Mouse (Mus musculus) neutrophil, adult 5-6 weeks (primary cell): ENCODE measurements around the gene Col17a1. TPM values are rescaled to one million over a fixed set of nuclear protein-coding genes. Genes with fewer than 3 reads are reported as not detected.

Experiments used
- ATAC-seq: fragments of 151-379, 151-347 bp; 2 replicates; pipeline ENCODE4 v1.8.0; 2017; ENCODE audit warnings: mild to moderate bottlenecking, moderate TSS enrichment; ENCODE audit not compliant: insufficient number of reproducible peaks, poor library complexity, low FRiP score, severe bottlenecking; ENCODE audit errors: extremely low read depth
- total RNA-seq: library from RNA; stranded (forward); fragments of 200-1000 nt; gene quantifications from 2 replicates; pipeline ENCODE4 v1.2.3, GENCODE M21; 2017

Gene Col17a1
- total RNA-seq, 1 experiment from 2014 or later = not detected

DNA sequence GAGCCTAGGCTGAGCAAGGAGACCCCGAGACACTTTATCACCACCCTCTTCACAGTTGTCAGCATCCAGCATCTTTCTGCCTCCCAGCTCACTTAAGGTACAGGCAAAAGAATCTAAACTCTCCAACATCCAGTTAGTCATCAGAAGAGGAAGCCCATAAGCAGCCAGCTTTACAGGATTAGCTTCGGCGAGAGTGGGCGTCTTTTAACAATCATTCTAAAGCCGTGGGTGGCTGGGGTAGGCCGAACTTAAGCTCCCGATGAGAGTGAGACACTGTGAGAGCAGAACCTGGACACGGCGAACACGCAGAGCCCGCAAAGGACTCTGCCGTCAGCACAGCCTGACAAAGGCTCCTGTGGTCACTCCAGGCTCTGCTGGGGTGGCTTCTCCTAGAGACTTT lies 13.2 kb downstream of the Col17a1 start:
- no peak for ATAC-seq

DNA sequence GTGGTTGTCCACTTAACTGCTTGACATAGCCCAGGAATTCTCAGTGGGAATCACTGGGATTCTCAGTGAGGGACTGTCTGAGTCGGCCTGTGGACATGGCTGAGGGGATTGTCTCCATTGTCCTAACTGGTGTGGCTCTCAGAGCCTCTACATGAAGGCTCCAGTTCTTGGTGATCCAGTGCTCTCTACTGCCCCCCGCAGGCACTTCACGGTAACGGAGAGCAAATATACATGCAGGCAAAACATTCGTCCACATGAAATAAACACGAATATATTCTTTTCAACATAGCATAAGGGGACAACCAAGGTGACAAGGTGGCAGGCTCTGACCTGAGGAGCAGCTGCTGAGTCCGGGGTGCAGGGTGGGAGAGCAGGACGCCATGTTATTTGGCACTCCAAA lies 17.5 kb downstream of the Col17a1 start:
- peak; percentile 24; the same call in 1 of the 2 replicates for ATAC-seq

DNA sequence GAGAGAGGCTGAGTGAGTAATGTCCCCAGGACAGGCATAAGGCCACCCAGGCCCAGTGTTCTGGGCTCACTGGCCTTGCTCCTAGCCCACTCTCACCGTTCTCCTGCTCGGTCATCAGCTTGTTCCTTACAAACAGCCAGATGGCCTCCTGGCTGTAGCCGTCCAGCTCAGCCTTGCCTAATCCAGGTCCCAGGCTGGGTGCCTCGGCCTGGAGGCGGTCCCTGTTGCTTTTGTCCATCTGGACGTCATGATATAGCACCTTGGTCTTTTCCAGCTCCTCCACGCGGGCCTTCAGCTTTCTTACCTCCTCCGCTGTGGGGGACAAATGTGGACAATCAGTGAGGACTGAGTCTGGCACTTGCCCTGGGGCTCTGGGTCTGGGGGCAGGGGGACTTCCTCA lies 23.5 kb downstream of the Col17a1 start:
- no peak for ATAC-seq

DNA sequence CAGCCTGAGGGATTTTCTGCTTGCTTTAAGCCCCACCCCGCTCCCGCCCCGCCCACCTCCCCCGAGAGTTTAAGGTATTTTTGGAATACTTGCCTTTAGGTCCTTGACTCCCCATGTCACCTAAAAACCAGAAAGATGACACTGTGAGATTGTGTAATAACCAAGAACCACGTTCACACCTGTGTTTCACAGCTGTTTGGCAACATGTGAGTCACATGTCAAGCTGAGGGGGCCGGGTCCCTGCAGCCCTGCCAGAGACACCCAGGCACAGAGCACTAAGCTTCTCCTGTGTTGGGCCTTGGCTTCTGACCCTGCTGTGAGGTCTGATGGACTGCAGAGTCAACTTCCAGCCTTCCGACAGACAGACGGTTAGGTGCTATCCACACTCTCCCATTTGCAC lies 24.3 kb downstream of the Col17a1 start:
- no peak for ATAC-seq

DNA sequence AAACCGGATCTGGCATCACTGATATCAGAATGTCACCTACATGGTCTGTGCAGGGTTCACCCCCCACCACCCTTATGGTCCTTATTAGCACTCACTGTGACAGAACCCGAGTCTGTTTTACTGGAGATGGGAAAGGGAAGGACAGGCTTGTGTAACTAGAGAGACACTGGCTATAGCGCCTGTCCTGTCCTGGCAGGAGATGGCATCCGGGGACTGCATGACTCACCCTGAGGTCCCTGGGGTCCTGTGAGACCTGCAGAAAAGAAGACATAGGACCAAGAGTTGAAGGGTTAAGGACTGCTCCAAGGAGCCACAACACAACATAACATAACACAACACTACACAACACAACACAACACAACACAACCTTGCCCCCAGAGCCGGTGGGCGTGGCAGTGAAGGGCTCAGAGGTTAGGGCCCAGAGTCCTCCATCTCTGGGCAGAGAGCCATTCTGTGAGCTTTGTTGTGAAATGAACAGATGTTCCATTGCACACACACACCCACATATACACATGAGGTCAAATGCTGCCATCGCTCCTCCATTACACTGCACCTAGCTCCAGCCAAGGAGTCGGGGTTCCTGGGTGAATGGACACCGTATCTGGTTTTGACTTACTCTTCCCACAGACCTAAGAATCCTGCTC lies 32.0 kb downstream of the Col17a1 start:
- ATAC-seq = no peak

DNA sequence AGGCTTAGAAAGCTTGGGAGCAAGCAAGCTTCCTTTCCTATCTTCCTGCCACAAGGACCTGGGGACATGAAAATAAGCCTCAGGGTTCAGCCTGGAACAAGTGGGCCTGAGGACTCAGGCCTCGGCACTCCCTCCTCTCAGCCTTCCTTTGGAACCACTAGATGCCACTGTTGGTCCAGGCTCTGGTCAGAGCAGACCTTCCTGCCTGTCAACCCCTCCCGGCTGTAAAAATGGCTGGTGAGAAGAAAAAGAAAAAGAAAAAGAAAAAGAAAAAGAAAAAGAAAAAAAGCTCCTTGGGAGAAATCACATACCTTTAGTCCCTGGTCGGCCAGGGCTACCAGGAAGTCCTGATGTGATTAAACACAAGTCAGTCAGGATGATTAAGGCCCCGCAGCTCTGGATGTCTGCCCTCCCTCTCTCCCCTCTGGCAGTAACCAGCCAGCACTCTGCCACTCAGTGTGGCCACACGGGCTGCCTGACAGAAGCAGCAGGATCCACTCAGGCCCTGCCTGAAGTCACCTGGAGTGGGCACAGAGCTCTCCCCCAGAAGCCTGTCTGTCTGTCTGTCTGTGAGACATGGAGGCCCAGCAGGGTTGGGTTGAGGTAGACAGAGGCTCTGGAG lies 32.9 kb downstream of the Col17a1 start:
- ATAC-seq = no peak

DNA sequence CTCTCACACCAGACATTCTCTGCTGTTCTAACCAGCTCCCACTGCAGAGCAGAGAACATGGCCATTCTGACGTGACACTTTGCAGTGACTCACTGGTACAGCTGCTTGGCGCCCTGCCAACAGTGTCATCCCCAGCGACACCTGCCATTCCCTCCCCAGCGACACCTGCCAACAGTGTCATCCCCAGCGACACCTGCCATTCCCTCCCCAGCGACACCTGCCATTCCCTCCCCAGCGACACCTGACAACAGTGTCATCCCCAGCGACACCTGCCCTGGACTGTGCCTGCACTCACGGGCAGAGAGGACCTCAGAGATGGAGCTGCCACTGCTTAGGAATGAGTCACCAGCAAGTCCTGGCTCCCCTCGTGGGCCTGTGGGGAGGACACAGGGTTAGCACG lies 37.0 kb downstream of the Col17a1 start:
- ATAC-seq = no peak

DNA sequence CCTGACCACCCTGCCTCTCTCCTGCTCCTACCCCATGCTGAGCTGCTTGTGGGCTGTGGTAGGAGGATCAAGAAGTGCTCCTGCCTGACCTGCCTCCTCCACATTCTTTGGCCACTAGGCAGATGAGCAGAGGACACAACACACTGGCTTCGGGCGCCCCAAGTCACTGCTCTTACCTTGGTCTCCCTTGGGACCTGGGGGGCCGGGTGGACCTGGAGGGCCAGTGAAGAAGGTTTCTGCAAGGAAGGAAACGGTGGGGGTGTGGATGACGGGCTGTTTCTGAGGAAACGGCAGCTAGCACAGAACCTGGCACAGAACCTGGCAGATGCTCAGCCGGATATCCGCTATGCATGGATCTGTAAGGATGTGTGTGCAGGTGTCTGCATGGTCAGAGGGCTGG lies 38.7 kb downstream of the Col17a1 start:
- ATAC-seq = no peak

DNA sequence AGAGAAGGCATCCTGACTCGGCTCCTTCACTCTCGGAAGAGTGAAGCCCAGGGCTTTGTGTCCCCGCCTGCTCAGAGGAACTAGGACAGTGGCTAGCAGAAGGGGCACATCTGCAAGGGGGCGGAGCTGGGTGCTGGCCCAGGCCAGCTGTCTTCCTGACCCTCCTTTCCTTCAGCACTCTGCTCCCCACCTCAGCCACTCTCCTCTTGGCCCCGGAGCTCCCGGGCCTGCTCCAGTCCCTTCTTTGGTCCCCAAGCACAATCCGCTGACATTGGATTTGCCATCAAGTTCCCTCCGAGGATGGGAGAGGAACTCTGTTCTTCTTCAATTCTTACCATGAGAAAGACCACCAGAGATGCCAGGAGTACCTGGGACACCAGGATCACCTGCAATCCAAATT lies 39.6 kb downstream of the Col17a1 start:
- ATAC-seq = no peak

DNA sequence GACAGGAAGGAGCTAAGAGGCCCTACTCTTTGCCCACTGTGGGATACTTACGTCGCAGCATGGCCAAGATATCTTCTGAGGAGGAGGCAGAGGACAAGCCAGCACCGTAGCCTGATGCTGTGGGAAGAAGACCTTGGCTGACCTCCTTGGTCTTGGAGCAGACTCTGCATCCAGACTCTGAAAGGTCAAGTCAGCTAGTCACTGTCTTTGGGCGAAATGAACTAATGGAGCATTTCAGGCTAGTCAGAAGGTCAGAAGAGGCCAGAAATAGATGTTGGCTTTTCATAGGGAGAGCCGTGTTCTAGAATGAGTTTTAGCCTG lies 40.8 kb downstream of the Col17a1 start:
- no peak for ATAC-seq

DNA sequence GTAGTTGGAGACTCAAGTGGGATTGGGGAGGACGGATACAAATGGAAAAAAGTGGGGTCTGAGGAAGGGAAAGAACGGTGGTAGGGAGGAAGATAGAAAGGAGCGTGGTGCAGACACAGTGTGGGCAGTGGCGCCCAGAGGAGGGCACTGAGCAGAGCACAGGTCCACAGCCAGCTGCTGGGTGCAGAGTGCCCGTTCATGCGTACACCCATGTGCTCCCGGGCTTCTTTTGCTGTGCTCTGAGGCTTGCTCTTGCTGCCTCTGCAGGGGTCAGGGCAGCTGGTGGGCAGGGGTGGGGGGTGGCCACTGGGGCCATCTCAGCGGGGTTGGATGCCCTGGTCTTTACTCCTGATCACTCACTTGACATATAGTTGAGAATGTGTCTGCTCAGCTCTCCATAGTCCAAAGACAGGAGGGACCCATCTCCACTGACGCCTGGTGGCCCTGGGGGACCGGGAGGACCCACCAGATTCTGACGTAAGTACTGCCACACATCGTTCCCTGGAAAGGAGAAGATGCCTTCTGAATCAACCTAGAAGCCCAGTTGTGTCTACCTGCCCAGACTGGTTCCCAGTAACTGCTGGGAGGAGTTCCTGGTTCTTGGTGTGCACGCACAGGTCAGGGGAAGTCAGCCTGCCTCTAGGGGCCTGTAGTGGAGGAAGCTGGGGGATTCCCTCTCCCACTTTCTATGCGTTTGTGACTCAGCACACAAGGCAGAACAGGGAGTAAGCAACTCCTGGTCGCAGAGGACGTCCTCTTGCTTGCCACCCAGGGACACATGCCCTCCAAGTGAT lies 41.3 kb downstream of the Col17a1 start:
- no peak for ATAC-seq

DNA sequence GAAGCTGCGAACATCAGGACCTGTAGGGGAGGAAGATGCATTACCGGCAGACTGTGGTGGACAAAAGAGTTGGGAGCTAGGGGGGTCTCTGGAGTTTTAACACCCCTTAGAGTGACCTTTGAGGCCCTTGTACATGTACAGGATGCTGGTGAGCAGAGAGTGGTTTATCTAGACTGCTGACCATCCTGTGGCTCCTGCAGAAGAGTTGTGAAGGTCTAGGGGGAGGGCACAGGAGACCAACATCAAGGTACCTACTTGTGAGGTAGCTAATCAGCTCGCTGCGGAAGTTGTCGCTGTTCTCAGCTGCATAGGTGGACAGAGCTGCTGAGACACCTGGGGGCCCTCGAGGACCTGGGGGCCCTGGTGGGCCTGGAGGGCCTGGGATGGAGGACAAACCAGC lies 42.8 kb downstream of the Col17a1 start:
- no peak for ATAC-seq

DNA sequence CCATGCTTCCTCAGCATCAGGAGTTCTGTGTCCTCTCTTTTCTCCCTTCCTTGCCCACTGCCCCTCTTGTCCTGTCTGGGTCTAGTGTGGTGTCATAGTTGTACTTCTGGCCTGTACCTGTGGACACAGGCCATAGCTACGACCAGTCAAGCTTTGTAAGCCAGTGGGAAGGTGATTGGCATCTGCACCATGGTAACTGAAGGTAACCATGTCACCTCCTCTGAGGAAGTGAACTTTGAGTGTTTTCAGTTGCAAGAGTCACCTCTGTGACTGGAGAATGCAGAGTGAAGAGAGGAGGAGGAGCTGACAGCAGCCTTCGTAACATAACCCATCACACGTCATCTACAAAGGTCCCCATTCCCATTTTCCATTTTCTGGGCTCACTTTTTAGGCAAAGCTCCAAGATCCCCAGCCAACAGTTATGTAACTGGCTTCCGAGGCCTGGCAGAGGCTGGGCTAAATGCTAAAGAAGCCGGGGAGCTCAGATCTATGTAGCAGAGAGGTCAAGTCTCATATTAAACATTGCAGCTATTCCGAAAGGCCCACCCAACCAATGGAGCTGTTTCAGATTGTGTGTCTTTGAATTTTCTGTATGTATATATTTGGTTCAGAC lies 45.3 kb downstream of the Col17a1 start:
- no peak for ATAC-seq

DNA sequence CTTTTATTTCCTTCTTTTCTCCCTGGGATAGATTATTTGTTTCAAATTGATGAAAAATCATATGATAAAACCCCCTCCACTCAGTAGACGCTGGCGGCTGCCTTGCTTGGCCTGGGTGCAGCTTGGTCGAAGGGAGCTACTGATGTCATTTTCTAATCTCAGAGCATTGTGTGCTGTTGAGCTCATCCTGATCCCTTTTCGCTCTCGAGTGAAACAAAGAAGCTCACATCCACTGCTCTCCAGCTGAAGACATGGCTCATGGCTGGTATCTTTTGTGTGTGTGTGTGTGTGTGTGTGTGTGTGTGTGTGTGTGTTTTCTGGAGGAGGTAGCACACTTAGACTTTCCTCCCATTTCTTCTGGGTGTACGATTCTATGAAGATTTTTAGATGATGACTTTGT lies 46.3 kb downstream of the Col17a1 start:
- no peak for ATAC-seq

DNA sequence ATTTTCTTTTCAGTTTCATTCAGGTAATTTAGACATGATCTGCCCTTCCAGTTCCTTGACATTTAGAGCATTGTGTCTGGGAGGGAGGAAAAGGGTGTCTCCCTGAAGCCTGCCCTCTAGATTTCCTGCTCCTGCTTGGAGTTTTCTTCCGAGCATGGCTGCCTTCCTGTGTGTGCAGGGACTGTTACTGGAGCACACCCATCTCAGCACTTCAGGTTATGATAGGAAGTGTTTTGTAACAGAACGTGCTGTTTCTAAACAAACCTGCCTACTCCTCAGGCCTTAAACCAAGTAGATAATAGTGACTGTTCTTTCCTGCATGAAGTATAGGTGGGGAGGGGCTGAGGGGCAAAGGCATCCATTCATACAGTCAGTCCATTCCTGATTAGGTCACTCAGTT lies 48.0 kb downstream of the Col17a1 start:
- ATAC-seq = no peak

DNA sequence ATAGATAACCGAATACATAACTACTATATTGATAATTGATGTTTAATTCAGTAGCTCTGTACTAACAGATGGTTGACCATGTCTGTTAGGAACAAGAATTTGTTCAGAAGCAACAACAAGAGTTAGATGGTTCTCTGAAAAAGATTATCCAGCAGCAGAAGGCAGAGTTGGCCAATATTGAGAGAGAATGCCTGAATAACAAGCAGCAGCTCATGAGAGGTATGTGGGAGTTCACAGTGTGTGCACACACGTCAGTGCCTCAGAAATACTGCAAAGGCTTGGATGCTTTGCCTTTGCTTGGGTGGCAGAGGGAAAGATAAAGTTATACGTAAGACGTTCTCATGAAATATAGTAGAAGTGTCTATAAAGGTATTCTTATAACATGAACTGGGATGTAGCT lies 56.5 kb downstream of the Col17a1 start:
- no peak for ATAC-seq

DNA sequence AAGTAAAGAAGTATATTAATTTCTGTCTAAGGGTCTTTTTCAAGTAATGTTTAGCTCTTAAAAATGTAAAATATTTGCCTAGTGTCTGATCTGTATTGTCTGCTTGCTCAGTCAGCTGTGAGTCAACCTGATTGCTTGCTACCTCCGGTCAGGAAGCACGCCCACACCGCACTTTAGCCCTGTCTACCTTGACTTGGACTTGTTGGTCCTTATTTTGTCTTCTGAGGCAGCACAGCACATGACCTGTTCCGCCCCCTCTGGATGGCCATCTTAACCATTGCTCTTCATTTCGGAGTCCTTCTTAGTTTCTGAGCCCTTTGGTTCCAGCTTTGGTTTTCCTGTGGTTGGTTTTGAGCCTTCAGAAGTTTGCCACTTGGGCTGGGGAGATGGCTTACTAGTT lies 60.1 kb downstream of the Col17a1 start:
- no peak for ATAC-seq

DNA sequence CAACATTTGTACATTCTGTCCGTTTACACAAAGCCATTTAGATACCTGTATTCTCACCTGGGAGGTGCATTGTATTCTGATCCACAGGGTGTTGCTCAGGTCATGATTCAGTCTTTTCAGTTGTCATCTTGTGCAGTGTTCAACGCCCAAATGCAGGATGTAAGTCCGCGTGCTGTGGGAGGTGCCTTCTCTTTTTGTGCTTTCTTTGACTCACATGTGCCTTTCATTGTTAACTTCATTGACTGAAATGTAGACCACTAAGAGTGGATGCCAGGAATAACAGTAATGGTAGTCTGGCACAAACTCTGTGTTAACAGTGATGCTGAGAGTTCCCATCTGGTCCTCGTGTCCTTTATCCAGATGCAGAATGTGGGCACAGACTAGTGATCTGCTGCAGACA lies 61.5 kb downstream of the Col17a1 start:
- no peak for ATAC-seq

DNA sequence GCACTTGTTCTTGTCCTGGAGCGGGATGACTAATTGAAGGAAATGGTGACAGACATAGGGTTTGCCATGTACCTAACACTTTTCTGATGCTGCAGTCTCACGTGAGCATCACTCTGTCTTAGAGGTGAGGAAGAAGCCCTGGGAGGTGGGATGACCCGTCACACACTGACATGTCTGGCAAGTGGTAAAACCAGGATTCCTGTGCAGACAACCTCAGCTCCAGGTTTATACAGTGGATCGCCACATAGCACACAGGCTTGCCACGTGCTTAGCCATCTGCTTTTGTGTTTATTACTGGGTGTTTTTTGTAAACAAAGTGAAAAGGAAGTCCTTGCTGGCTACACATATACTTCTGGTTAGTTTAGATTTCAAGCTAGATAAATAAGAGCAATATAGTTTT lies 62.8 kb downstream of the Col17a1 start:
- ATAC-seq = no peak

DNA sequence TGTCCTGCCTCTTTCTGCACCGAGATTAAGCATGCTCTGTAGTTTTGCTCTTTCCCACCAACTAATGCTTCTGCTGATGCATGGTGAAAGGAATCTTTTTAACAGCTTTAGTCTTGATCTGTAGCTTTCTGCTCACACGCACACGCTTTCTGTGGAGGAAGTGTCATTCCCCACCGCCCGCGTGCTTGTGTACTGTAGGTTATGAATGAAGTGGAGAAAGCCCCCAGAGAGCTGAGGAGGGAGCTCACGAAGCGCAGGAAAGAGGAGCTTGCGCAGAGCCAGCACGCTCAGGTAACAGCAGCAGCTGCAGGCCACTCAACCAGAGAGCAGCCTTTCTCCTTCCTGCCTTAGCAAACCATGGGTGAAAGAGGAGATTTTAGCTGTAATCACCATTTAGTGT lies 64.4 kb downstream of the Col17a1 start:
- no peak for ATAC-seq
